Mouse (Mus musculus) bone marrow, adult 2 months (tissue): Measurements from ENCODE around the gene Ccdc148.

Experiments
- CTCF ChIP-seq: fragments of 200-500 bp; IDR thresholded peaks from 2 replicates; pipeline ENCODE4 v1.5.1; 2011; ENCODE audit warnings: low read length, control low read depth; ENCODE audit not compliant: control insufficient read depth, insufficient read depth
- POLR2A ChIP-seq: fragments of 200-500 bp; IDR thresholded peaks from 2 replicates; pipeline ENCODE4 v1.6.1; 2011; ENCODE audit warnings: low read depth, mild to moderate bottlenecking, control low read depth, low read length, borderline replicate concordance; ENCODE audit not compliant: control insufficient read depth

DNA sequence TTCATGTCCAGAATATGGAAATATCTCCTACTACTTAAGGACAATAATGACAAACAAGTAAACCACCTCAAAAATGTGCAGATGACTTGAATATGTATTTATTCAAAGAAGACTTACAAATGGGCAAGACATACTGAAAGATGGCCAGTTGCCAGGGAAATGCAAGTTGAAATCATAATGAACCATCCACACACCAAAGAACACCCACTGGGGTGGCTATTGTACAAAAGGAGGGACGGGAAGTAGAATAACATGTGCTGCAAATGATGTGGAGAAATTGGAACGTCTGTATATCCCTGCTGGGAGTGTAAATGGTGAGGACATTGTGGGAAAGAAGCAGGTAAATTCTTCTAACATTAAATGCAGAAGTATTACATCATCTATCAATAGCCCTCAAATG, 347.5 kb downstream of the Ccdc148 start:
- TF ChIP-seq POLR2A (no peak), CTCF (no peak)
